Mouse (Mus musculus): ENCODE data around the gene Ces2e.

DNA sequence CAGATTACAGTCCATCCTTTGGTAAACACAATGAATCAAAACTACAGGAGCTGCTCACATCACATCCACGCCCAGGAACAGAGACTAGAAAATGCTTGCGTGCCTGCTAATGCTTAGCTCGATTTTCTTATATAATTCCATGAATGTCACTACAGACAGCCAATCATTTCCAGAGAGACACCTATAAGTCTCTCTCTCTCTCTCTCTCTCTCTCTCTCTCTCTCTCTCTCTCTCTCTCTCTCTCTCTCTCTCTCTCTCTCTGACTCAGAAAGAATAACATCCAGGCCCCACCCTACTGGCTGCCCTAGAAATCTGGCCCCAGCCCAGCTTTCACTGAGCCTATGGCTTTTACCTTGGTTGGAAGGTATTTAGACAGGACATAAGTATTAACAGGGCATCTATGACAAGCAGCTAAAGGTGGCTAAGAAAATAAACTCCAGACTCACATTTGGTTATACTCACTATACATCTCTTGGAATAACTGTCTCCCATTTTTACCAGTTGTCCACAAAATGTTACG lies 37.4 kb downstream of the Ces2e start:
- TF ChIP-seq EP300 (IDR thresholded peaks at IDR 0.05; ENCODE audit: insufficient read depth, low read depth, low read length) (no peak), CTCF (IDR thresholded peaks at IDR 0.05) (no peak)

Data from heart, adult 2 months (tissue).